Mouse (Mus musculus): ENCODE results near the gene Dpyd. TPM values are rescaled to one million over a fixed set of nuclear protein-coding genes. Genes with fewer than 3 reads are reported as not detected.

The Dpyd gene
- polyA plus RNA-seq, 2 experiments = 1.6 to 2.4 TPM

- TF ChIP-seq CTCF (IDR thresholded peaks at IDR 0.05; ENCODE audit: low read depth) (no peak), EP300 (IDR thresholded peaks at IDR 0.05; ENCODE audit: low read depth) (no peak)
- 69% methylated on average over 4 of the region's 4 CpGs for WGBS (ENCODE audit: insufficient replicate concordance)
- Histone ChIP-seq H3K9ac (replicated peaks) (no peak overlapping the region), H3K36me3 (replicated peaks; ENCODE audit: control insufficient read depth, insufficient read depth, low read depth) (no peaks in the 10 kb centered on the region), H3K4me2 (ENCODE audit: low read depth) (no peak overlapping the region), H3K27ac (no peak overlapping the region), H3K4me1 (replicated peaks; ENCODE audit: control insufficient read depth in 2 of 2, insufficient read depth in 2 of 2, low read length in 1 of 2) (no peaks in the 10 kb centered on the region), H3K9me3 (ENCODE audit: control insufficient read depth, low read length) (no peaks in the 10 kb centered on the region), H3K27me3 (ENCODE audit: control insufficient read depth, insufficient read depth, low read length) (no peaks in the 10 kb centered on the region), H3K4me3 (ENCODE audit: insufficient read depth in 1 of 2, low read depth in 2 of 2, low read length in 2 of 2) (no peak overlapping the region)
- DNase-seq (ENCODE audit: low read depth in 3 of 3, low spot score in 3 of 3) = no peak
- no peak for ATAC-seq (ENCODE audit: insufficient read depth)
These were observed 429.9 kb downstream of the Dpyd start for GRCm38 (mm10) chr3:118991793-118992192.

DNA sequence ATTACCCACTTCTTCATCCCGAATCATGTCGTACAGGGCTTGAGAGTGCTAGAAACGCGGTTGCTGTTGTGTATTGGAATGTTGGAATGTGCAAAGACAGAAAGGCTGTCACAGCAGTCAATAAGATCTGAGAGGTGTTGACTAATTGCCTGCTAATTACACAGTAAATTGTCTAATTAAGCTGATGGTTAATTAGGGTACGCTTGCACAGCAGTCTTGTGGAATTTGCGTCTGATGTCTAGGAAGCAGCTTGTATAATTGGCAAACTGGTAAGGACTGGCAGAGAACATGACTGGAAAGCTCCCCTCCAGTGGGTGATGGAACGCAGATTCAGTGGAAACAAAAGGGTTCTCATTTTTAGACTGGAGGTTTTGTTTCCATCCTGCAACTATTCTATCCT, 459.3 kb downstream of the Dpyd start:
- H3K4me2 ChIP-seq (ENCODE audit: low read depth) = no peak overlapping the region
- H3K36me3 ChIP-seq (replicated peaks; ENCODE audit: control insufficient read depth, insufficient read depth, low read depth) = no peaks in the 10 kb centered on the region
- TF ChIP-seq EP300 (IDR thresholded peaks at IDR 0.05; ENCODE audit: low read depth) = no peak
- no peak for TF ChIP-seq CTCF (IDR thresholded peaks at IDR 0.05; ENCODE audit: low read depth)
- no peak for DNase-seq (ENCODE audit: low read depth in 3 of 3, low spot score in 3 of 3)
- no peaks in the 10 kb centered on the region for H3K9me3 ChIP-seq (ENCODE audit: control insufficient read depth, low read length)
- no peak for ATAC-seq (ENCODE audit: insufficient read depth)
- no peak overlapping the region for H3K9ac ChIP-seq (replicated peaks)
- no peaks in the 10 kb centered on the region for H3K27me3 ChIP-seq (ENCODE audit: control insufficient read depth, insufficient read depth, low read length)
- H3K4me1 ChIP-seq (replicated peaks; ENCODE audit: control insufficient read depth in 2 of 2, insufficient read depth in 2 of 2, low read length in 1 of 2) = no peaks in the 10 kb centered on the region
- H3K27ac ChIP-seq = no peak overlapping the region
- no peak overlapping the region for H3K4me3 ChIP-seq (ENCODE audit: insufficient read depth in 1 of 2, low read depth in 2 of 2, low read length in 2 of 2)
- WGBS (ENCODE audit: insufficient replicate concordance) = 64% methylated on average over 7 of the region's 7 CpGs

DNA sequence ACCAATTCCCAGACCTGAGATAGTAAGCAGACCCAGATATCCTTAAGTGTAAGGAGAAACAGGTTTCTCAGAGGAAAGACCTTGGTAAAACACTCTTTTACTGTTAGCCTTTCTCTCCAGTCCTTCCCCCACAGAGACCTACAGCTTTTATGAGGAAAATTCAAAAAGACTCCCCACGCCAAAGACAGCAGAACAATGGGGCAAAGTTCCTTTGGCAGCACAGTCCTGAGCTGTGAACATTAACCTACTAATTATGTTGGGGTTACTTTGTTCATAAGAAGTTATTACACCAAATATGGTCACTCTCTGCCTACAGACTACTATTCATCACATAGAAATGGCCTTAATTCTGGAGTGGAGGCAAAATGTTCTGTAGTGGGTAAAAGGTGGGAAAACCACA, 480.7 kb downstream of the Dpyd start:
- ATAC-seq (ENCODE audit: insufficient read depth) (no peak), DNase-seq (ENCODE audit: low read depth in 3 of 3, low spot score in 3 of 3) (no peak)
- WGBS (ENCODE audit: insufficient replicate concordance) = 52% methylated on average over 1 of the region's 1 CpGs
- H3K4me3 ChIP-seq (ENCODE audit: insufficient read depth in 1 of 2, low read depth in 2 of 2, low read length in 2 of 2) = no peak overlapping the region
- TF ChIP-seq CTCF (IDR thresholded peaks at IDR 0.05; ENCODE audit: low read depth) = no peak
- no peak for TF ChIP-seq EP300 (IDR thresholded peaks at IDR 0.05; ENCODE audit: low read depth)
- H3K27me3 ChIP-seq (ENCODE audit: control insufficient read depth, insufficient read depth, low read length) = no peaks in the 10 kb centered on the region
- H3K36me3 ChIP-seq (replicated peaks; ENCODE audit: control insufficient read depth, insufficient read depth, low read depth) = no peaks in the 10 kb centered on the region
- H3K27ac ChIP-seq = no peak overlapping the region
- H3K9ac ChIP-seq (replicated peaks) = no peak overlapping the region
- H3K9me3 ChIP-seq (ENCODE audit: control insufficient read depth, low read length) = no peaks in the 10 kb centered on the region
- no peak overlapping the region for H3K4me2 ChIP-seq (ENCODE audit: low read depth)
- H3K4me1 ChIP-seq (replicated peaks; ENCODE audit: control insufficient read depth in 2 of 2, insufficient read depth in 2 of 2, low read length in 1 of 2) = no peaks in the 10 kb centered on the region

GRCm38 (mm10) chr3:119056144-119056543, 494.2 kb downstream of the Dpyd start:
- Histone ChIP-seq H3K36me3 (replicated peaks; ENCODE audit: control insufficient read depth, insufficient read depth, low read depth) (no peaks in the 10 kb centered on the region), H3K9ac (replicated peaks) (no peak overlapping the region), H3K27me3 (ENCODE audit: control insufficient read depth, insufficient read depth, low read length) (no peaks in the 10 kb centered on the region), H3K9me3 (ENCODE audit: control insufficient read depth, low read length) (no peaks in the 10 kb centered on the region), H3K4me1 (replicated peaks; ENCODE audit: control insufficient read depth in 2 of 2, insufficient read depth in 2 of 2, low read length in 1 of 2) (no peaks in the 10 kb centered on the region), H3K4me2 (ENCODE audit: low read depth) (no peak overlapping the region), H3K27ac (no peak overlapping the region), H3K4me3 (ENCODE audit: insufficient read depth in 1 of 2, low read depth in 2 of 2, low read length in 2 of 2) (no peak overlapping the region)
- TF ChIP-seq CTCF (IDR thresholded peaks at IDR 0.05; ENCODE audit: low read depth) (no peak), EP300 (IDR thresholded peaks at IDR 0.05; ENCODE audit: low read depth) (no peak)
- no peak for ATAC-seq (ENCODE audit: insufficient read depth)
- WGBS (ENCODE audit: insufficient replicate concordance) = 57% methylated on average over 1 of the region's 1 CpGs
- no peak for DNase-seq (ENCODE audit: low read depth in 3 of 3, low spot score in 3 of 3)

DNA sequence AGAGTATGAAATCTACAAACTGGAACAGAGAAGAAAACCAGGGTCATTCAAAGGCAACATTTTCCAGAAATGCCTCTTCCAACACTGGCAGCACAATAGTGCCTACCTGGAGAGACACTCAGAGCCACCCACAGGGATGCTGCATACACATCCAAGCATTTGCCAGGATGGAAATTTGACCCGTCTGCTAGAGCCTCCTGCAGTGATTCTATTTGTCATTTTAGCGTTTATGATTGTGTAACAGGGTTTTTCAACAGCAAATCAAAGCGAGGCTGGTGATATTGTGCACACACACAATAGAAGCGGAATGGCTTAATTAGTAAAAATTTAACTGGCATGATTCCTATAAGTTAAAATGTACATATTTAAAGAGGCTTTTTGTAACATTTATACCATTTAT, 501.3 kb downstream of the Dpyd start:
- H3K4me3 ChIP-seq (ENCODE audit: insufficient read depth in 1 of 2, low read depth in 2 of 2, low read length in 2 of 2) = no peak overlapping the region
- no peaks in the 10 kb centered on the region for H3K27me3 ChIP-seq (ENCODE audit: control insufficient read depth, insufficient read depth, low read length)
- no peaks in the 10 kb centered on the region for H3K36me3 ChIP-seq (replicated peaks; ENCODE audit: control insufficient read depth, insufficient read depth, low read depth)
- TF ChIP-seq CTCF (IDR thresholded peaks at IDR 0.05; ENCODE audit: low read depth) = no peak
- no peak for TF ChIP-seq EP300 (IDR thresholded peaks at IDR 0.05; ENCODE audit: low read depth)
- H3K9me3 ChIP-seq (ENCODE audit: control insufficient read depth, low read length) = no peaks in the 10 kb centered on the region
- H3K4me2 ChIP-seq (ENCODE audit: low read depth) = no peak overlapping the region
- H3K4me1 ChIP-seq (replicated peaks; ENCODE audit: control insufficient read depth in 2 of 2, insufficient read depth in 2 of 2, low read length in 1 of 2) = no peaks in the 10 kb centered on the region
- no peak overlapping the region for H3K27ac ChIP-seq
- DNase-seq (ENCODE audit: low read depth in 3 of 3, low spot score in 3 of 3) (no peak), ATAC-seq (ENCODE audit: insufficient read depth) (no peak)
- 40% methylated on average over 4 of the region's 4 CpGs for WGBS (ENCODE audit: insufficient replicate concordance)
- H3K9ac ChIP-seq (replicated peaks) = no peak overlapping the region
